Mouse (Mus musculus): ENCODE results near the gene Casp1.

GRCm38 (mm10) chr9:5332441-5332840 is 34.1 kb downstream of the Casp1 start:
- no peak for TF ChIP-seq CHD1 (IDR thresholded peaks at IDR 0.05; ENCODE audit: low read depth, low read length)
- no peak for TF ChIP-seq CTCF (conservative IDR thresholded peaks at IDR 0.05 in 1 of 2, IDR thresholded peaks at IDR 0.05 in 1 of 2; ENCODE audit: low read depth in 2 of 2, low read length in 2 of 2)
- TF ChIP-seq JUND (conservative IDR thresholded peaks at IDR 0.05; ENCODE audit: low read depth, low read length), result no peak
- no peak for TF ChIP-seq CHD2 (IDR thresholded peaks at IDR 0.05; ENCODE audit: low read length)
- TF ChIP-seq POLR2AphosphoS2 (IDR thresholded peaks at IDR 0.05; ENCODE audit: low read depth, low read length), result no peak
- TF ChIP-seq NELFE (IDR thresholded peaks at IDR 0.05; ENCODE audit: low read depth, low read length), result no peak
